Mouse (Mus musculus): ENCODE measurements at regions not wholly inside any gene's neighbourhood (a gene's known extent, or its start where the extent isn't known, plus 50 kb on each side); places are given as distances from the start of the nearest gene placed in this dataset.

DNA sequence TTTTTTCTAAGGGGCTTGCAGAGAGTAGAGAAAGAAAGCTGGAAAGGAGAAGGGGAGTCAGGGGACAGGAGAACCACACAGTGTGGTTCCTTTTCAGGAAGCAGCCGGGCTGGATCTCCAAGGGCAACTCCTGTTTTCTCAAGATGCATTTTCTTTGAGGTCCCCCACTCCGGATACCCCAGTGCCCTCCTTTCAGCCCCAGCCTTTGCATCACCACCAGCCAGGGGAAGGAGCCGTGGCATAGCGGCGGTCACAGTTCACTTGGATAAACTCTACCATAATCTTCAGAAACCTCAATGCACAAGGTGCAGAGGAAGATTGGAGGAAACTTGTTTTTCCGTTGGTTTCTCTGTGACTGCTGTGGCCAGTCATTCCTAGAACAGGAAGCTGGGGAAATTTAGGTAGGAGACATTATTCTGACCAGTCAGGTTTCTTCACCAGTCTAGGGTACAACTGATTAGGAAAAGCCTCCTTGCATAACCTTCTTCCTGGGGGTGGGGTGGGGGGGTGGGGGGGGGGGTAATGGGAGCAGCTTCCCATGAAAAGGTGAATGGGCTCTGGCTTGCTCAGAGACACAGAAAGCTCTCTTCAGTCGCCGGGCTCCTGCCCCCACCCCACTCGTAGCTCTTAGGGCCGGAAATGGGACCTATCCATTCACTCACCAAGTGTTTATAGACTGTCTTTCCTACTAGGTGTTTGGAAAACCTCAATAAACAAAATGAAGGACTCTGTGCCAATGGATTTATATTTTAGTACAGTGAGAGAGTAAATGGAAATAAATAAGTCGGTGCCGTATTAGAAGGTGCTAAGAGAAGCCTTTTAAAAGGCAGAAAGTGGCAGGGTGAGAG is 196.6 kb downstream of the Gsdmc2 start:
- TF ChIP-seq POLR2A (IDR thresholded peaks at IDR 0.05; ENCODE audit: insufficient read depth, low read depth, low read length) (no peak), EP300 (IDR thresholded peaks at IDR 0.05; ENCODE audit: insufficient read depth, low read depth, low read length) (no peak), CTCF (IDR thresholded peaks at IDR 0.05) (no peak)
- Histone ChIP-seq H3K9ac (ENCODE audit: low read depth, low read length) (no peak overlapping the region), H3K4me1 (ENCODE audit: control insufficient read depth, insufficient read depth, low read length) (no peaks in the 10 kb centered on the region; the same call in 1 of the 2 replicates), H3K27ac (no peak overlapping the region), H3K4me3 (no peak overlapping the region), H3K27me3 (ENCODE audit: control insufficient read depth, insufficient read depth, low read length) (no peaks in the 10 kb centered on the region), H3K79me2 (replicated peaks; ENCODE audit: control insufficient read depth, insufficient read depth, low read length) (no peaks in the 10 kb centered on the region), H3K36me3 (ENCODE audit: control insufficient read depth, insufficient read depth, low read length) (no peaks in the 10 kb centered on the region)
- 73% methylated on average over 12 of the region's 12 CpGs for WGBS
- DNase-seq: no peak
- intact Hi-C loops (cut with DNase I): no loop called here

GRCm38 (mm10) chr15:63624814-63625213 is 220.2 kb downstream of the Gsdmc2 start:
- intact Hi-C loops (cut with DNase I): no loop called here
- no peak overlapping the region for H3K27ac ChIP-seq
- no peak overlapping the region for H3K9ac ChIP-seq (ENCODE audit: low read depth, low read length)
- no peaks in the 10 kb centered on the region for H3K36me3 ChIP-seq (ENCODE audit: control insufficient read depth, insufficient read depth, low read length)
- no peaks in the 10 kb centered on the region for H3K27me3 ChIP-seq (ENCODE audit: control insufficient read depth, insufficient read depth, low read length)
- no peak overlapping the region for H3K4me3 ChIP-seq
- no peaks in the 10 kb centered on the region for H3K79me2 ChIP-seq (replicated peaks; ENCODE audit: control insufficient read depth, insufficient read depth, low read length)
- DNase-seq: no peak
- no peaks in the 10 kb centered on the region for H3K4me1 ChIP-seq (ENCODE audit: control insufficient read depth, insufficient read depth, low read length)
- no peak for TF ChIP-seq CTCF (IDR thresholded peaks at IDR 0.05)
- TF ChIP-seq EP300 (IDR thresholded peaks at IDR 0.05; ENCODE audit: insufficient read depth, low read depth, low read length): no peak
- TF ChIP-seq POLR2A (IDR thresholded peaks at IDR 0.05; ENCODE audit: insufficient read depth, low read depth, low read length): no peak

- Histone ChIP-seq H3K9ac (ENCODE audit: low read depth, low read length) (no peak overlapping the region), H3K36me3 (ENCODE audit: control insufficient read depth, insufficient read depth, low read length) (no peaks in the 10 kb centered on the region), H3K27ac (no peak overlapping the region), H3K4me1 (ENCODE audit: control insufficient read depth, insufficient read depth, low read length) (no peaks in the 10 kb centered on the region), H3K4me3 (no peak overlapping the region), H3K27me3 (ENCODE audit: control insufficient read depth, insufficient read depth, low read length) (no peaks in the 10 kb centered on the region), H3K79me2 (replicated peaks; ENCODE audit: control insufficient read depth, insufficient read depth, low read length) (no peaks in the 10 kb centered on the region)
- 84% methylated on average over 2 of the region's 2 CpGs for WGBS
- no peak for DNase-seq
- TF ChIP-seq POLR2A (IDR thresholded peaks at IDR 0.05; ENCODE audit: insufficient read depth, low read depth, low read length): no peak
- no peak for TF ChIP-seq CTCF (IDR thresholded peaks at IDR 0.05)
- TF ChIP-seq EP300 (IDR thresholded peaks at IDR 0.05; ENCODE audit: insufficient read depth, low read depth, low read length): no peak
- intact Hi-C loops (cut with DNase I): no loop called here
Measured at GRCm38 (mm10) chr15:63624249-63624648, 220.7 kb downstream of the Gsdmc2 start.

DNA sequence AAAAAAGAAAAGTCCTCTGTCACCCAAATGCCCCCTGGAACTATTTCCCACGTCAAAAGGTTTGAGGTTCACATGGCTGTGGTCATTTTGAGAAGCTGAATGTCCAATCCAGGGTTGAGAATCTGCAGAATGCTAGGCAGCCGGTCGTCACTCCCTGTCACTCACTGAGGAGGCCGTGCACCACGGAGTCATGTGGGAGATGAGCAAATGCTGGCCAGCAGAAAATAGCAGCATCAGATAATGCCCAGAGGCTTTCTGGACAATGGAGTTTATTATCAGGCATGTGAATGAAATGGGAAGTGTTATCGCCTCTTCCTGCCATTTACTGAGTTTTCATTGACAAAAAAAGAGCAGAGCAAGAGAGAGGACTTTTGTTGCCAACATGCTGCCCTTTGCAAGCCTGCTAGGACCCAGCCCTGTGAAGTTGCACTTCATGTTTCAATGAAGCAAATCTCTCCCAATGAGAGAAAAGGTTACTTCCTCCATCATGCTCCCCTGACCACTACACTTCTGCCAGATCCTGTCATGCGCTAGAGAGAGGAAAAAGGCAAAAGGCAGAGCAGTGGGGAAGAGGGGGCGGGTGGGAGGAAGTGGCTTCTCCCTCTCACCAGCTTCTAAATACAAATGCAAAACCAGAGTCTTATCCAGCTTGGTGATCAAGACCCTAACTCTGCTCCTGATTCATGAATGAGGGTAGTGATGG is 228.3 kb downstream of the Gsdmc2 start:
- no peak overlapping the region for H3K27ac ChIP-seq
- H3K79me2 ChIP-seq (replicated peaks; ENCODE audit: control insufficient read depth, insufficient read depth, low read length): no peaks in the 10 kb centered on the region
- H3K4me1 ChIP-seq (ENCODE audit: control insufficient read depth, insufficient read depth, low read length): no peaks in the 10 kb centered on the region
- intact Hi-C loops (cut with DNase I): no loop called here
- no peaks in the 10 kb centered on the region for H3K27me3 ChIP-seq (ENCODE audit: control insufficient read depth, insufficient read depth, low read length)
- WGBS: 29% methylated on average over 8 of the region's 8 CpGs
- no peak overlapping the region for H3K4me3 ChIP-seq
- TF ChIP-seq POLR2A (IDR thresholded peaks at IDR 0.05; ENCODE audit: insufficient read depth, low read depth, low read length) (no peak), EP300 (IDR thresholded peaks at IDR 0.05; ENCODE audit: insufficient read depth, low read depth, low read length) (no peak), CTCF (IDR thresholded peaks at IDR 0.05) (no peak)
- no peak for DNase-seq
- no peak overlapping the region for H3K9ac ChIP-seq (ENCODE audit: low read depth, low read length)
- no peaks in the 10 kb centered on the region for H3K36me3 ChIP-seq (ENCODE audit: control insufficient read depth, insufficient read depth, low read length)

GRCm38 (mm10) chr15:63614191-63614590 is 230.8 kb downstream of the Gsdmc2 start:
- no peaks in the 10 kb centered on the region for H3K27me3 ChIP-seq (ENCODE audit: control insufficient read depth, insufficient read depth, low read length)
- 78% methylated on average over 2 of the region's 2 CpGs for WGBS
- no peak for DNase-seq
- TF ChIP-seq POLR2A (IDR thresholded peaks at IDR 0.05; ENCODE audit: insufficient read depth, low read depth, low read length) (no peak), CTCF (IDR thresholded peaks at IDR 0.05) (no peak), EP300 (IDR thresholded peaks at IDR 0.05; ENCODE audit: insufficient read depth, low read depth, low read length) (no peak)
- H3K4me1 ChIP-seq (ENCODE audit: control insufficient read depth, insufficient read depth, low read length): no peaks in the 10 kb centered on the region
- no peak overlapping the region for H3K27ac ChIP-seq
- no peak overlapping the region for H3K4me3 ChIP-seq
- intact Hi-C loops (cut with DNase I): no loop called here
- no peaks in the 10 kb centered on the region for H3K36me3 ChIP-seq (ENCODE audit: control insufficient read depth, insufficient read depth, low read length)
- no peaks in the 10 kb centered on the region for H3K79me2 ChIP-seq (replicated peaks; ENCODE audit: control insufficient read depth, insufficient read depth, low read length)
- no peak overlapping the region for H3K9ac ChIP-seq (ENCODE audit: low read depth, low read length)

- Histone ChIP-seq H3K36me3 (ENCODE audit: control insufficient read depth, insufficient read depth, low read length) (no peaks in the 10 kb centered on the region), H3K9ac (ENCODE audit: low read depth, low read length) (no peak overlapping the region), H3K27ac (no peak overlapping the region), H3K27me3 (ENCODE audit: control insufficient read depth, insufficient read depth, low read length) (no peaks in the 10 kb centered on the region), H3K4me3 (no peak overlapping the region), H3K4me1 (ENCODE audit: control insufficient read depth, insufficient read depth, low read length) (no peaks in the 10 kb centered on the region), H3K79me2 (replicated peaks; ENCODE audit: control insufficient read depth, insufficient read depth, low read length) (no peaks in the 10 kb centered on the region)
- WGBS: 71% methylated on average over 1 of the region's 1 CpGs
- intact Hi-C loops (cut with DNase I): no loop called here
- no peak for DNase-seq
- TF ChIP-seq CTCF (IDR thresholded peaks at IDR 0.05) (no peak), POLR2A (IDR thresholded peaks at IDR 0.05; ENCODE audit: insufficient read depth, low read depth, low read length) (no peak), EP300 (IDR thresholded peaks at IDR 0.05; ENCODE audit: insufficient read depth, low read depth, low read length) (no peak)
Measured at GRCm38 (mm10) chr15:63613120-63613519, 231.9 kb downstream of the Gsdmc2 start.

Measured in heart, adult 2 months (tissue).